Mouse (Mus musculus): ENCODE data around the gene Npdc1.

Npdc1 gene

DNA sequence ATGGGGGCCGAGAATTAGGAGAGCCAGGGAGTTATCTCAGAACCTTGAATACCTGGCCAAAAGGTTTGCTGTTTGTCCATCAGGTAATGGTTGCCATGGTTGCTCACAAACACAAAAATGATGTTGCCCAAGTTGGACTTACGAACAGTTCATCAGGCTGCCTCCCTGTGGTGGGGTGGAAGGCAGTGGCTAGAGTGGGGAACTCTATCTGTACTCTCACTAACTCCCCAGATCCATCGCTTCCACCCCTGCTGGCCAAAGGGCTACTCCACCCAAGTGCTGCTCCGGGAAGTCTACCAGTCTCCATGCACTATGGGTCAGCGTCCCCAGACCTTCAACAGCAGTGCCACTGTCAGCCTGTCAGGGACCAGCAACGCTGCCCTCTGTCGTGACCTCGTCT, at the start of gene Npdc1:
Gene Npdc1, plus strand, starts transcription at position 301 of the 400 bp plus-strand sequence.
- WGBS, result 87% methylated on average over 8 of the region's 8 CpGs

DNA sequence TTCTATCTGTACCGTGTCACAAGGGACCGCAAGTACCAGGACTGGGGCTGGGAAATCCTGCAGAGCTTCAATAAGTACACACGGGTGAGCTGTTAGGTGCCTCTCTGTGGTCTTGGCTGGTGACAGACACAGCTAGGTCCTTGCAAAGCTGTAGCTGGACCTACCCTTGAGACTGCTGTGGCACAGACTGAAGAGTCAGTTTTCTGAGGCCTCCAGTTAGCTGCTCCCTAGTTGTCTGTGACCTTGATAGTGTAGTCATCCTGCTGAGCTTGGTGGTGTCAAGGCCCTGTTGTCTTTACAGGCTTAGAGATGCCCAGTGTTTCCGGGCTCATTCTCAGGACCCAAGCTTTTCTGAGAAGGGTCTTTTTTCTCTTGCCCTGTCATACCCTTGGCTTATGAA, 49.7 kb upstream of the Npdc1 start:
- 89% methylated on average over 4 of the region's 4 CpGs for WGBS

DNA sequence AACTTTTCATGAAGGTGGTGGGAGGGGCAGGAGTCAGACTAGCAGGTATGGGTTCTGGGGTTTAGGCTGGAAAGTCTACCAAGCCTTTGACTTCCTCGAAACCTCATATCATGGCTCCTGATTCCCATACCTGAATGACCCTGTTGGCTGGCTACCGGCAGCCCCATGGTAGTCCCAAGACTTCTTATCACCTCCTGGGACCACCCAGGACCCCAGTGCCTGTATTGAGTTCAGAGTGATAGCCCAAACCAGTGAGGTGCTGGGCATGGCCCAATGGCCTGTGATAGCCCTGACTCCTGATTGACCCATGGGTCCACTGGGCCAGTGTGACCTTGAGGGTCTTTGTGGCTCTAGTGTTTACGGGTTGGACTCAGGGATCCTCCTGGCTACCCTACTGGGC, 48.5 kb upstream of the Npdc1 start:
- WGBS, result 97% methylated on average over 3 of the region's 3 CpGs

DNA sequence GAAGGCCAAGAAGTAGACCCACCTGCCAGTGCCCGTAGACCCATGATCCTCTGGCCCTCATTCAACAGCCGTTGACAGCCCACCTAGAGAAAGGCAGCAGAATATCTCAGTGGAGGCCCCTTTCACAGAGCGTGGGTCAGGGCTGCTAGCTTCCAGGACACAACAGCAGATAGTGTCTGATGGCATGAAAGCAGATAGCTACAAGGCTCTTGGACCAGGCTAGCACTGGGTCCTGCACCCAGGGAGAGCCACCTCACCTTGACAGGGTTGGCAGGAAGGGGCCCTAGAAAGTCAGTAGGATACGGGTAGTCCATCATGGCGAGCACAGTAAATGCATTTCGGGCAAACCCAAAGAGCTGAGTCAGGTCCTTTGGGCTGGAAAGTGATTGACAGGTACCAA, 44.9 kb upstream of the Npdc1 start:
- 85% methylated on average over 6 of the region's 6 CpGs for WGBS

DNA sequence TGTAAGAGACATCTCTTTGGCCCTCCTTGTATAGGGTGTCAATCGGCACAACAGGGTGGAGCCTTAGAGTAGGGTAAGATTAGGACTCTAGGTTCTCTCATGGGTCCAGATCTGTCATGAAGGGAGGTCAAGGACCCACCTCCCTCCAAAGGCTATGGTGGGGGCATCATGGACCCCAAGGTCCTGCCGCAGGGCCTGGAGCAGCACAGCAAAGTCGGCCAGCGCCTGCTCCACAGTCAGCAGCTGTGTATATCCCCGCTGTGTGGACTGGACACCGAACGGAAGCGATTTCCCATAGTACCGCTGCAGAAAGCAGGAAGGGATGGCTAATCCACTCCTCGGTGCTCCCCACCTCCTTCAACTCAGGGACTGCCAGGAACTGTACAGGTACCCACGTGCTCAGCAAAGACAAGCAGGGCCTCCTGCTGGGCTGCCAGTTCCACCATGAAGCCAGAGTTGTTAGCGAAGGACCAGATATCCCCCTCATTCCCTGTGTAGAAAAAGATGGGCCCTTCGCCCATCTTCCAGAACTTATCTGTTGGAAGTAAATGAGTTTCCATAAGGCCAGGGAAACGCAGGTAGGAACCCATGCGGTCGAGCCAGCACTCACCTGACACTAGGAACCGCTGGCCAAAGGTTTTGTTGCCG, 43.6 kb upstream of the Npdc1 start:
- WGBS, result 37% methylated on average over 18 of the region's 18 CpGs

DNA sequence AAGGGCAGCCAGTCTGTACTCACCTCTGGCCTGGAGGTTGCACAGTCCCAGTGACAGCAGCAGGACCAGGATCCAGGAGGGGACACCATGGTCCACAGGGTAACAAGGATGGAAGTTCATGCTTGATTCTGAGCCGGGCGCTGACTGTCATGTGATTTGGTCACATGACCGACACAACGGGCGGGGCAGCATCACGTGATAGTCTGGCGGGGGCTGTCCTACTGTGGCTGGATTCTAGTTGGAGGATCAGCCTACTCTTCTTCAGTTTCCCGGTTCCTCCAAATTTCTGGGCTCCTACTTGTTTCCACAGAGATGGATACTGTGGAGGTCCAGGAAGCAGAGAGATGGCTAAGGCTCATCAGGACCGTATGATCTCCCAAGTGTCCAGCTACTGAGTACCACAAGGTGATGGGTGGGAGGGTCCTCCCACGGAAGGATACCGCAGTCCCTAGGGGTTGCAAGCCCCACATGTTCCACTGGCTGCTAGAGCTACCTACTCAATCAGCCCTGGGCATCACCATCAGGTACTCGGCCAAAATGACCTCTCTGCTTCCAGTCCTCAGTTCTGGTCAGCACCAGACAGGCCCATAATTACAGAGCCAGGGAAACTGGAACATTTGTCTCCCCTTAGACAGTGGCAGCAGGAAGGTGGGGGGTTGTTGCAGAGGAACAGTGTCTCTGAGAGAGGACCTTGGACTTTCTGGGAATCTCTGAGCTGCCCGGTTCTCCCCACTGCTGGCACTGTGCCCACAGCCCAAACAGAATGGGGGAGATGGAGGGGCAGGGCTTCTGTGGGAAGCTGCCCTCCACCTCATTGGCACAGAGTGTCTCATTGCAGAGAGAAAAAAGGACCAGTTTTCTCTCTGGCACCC, 42.7 kb upstream of the Npdc1 start, which contains the start of gene Dpp7:
Gene Dpp7, minus strand, starts transcription at position 152 of the 872 bp plus-strand sequence.
- 3% methylated on average over 13 of the region's 13 CpGs for WGBS

DNA sequence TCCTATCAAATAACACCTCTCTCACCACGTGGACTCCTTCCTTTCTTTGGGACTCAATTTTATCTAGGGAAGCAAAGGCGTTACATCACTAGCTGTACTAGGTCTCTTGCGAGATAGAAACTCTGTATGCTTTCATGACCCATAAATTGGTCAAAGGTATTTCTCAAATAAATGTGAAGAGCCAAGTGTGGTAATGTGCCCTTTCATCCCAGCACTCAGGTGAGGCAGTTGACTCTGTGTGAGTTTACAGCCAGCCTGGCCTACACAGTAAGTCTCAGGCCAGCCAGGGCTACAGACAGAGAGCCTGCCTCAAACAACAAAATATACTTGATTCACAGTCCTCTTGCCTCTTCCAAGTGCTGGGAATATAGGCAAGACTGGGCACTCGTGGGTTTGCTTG, 39.3 kb upstream of the Npdc1 start:
- WGBS, result 81% methylated on average over 4 of the region's 4 CpGs

DNA sequence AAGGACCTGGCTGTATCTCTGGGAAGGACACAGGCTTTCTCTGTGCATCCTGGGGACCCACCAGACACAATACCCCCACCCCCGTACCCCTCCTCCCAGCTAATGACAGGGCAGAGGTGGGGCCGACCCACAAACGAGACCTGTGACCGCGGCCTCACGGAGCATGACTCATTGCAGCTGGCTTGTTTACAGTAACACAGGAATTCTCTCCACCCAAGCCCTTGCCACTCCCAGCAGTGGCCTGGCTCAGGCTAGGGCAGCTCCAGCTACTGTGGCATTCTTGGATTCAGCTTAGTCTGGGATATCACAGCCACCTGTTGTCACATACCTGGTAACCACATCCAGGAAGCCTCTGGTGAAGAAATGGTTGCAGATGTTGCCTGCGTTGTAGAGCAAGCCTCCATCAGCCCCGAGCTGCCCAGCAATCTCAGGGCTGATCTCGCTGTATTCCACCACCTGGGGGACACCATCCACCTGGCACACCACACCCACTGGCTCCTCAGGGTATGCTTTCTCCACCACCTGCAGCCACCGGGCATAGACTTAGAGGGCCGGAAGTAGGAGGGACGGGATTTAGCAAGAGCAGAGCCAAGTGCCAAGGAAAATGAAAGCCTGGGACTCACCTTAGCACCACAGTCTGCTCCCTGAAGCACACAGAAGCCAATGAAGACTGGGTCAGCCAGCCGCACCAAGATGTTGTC, 35.5 kb upstream of the Npdc1 start:
- 72% methylated on average over 13 of the region's 13 CpGs for WGBS

DNA sequence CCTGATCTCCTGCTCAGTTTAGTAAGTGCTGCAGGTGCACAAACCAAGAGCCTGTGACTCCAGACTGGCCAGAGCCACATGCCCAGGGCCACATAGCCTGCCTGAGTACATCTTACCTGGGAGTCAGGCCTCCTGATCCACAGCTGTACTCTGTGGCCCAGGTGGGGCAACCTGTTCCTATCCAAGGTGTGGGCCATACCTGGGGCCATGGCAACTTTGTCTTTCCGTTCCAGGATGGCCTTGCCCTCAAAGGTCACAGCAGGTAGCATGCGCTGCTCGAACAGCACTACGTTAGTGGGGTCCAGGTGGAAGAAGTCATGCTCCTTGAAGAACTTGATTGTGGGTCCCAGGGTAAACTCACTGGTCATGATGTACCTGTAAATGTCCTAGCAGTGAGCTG, 34.8 kb upstream of the Npdc1 start:
- WGBS, result 95% methylated on average over 4 of the region's 4 CpGs

DNA sequence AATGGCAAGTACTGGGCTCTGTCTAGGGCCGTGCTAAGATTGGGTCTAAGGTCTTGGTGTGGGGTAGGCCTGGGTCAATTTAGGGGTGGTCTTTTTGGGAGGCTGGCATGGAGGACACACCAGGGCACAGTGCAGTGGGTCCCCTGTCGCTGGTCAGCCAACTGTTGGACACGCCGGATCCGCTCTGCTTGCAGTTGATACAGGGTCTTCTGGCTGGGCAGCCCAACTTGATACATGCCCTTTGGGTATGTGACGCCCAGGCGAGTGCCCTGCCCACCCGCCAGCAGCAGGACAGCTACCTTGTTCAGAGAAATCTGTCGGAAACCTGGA, 34.4 kb upstream of the Npdc1 start:
- WGBS, result 49% methylated on average over 9 of the region's 9 CpGs

DNA sequence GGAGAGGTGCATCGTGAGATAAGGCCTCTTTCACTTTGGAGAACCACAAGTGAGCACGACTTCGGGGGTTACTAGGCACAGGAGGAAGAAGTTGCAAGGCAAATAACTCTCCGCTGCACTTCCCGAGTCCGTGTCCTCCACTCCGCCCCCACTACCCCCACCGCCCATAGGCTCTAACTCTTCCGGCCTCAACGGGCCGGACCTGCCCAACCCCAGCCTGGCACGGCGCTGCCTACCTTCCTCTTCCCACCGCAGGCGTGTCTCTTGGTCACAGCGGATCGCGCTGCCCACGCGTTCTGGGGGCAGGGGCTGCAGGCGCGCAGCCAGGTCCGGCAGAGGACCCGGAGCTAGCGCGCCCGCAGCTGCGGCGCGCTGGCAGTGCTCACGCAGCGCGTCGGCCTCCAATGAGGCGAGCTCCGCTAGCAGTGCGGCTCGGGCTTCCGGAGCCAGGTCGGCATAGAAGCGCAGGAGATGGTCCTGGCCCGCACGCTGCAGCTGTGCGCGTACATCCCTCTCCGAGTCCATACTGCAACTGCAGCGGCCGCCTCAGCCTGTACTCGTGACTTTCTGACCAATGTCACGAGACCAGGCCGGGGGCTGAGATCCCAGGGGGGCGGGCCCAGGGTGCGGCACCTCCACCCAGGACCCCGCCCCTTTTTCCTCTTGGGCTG, 33.9 kb upstream of the Npdc1 start, which contains the start of gene Uap1l1:
Gene Uap1l1, minus strand, starts transcription at position 592 of the 671 bp plus-strand sequence.
- under 1% methylated on average over 54 of the region's 54 CpGs for WGBS

DNA sequence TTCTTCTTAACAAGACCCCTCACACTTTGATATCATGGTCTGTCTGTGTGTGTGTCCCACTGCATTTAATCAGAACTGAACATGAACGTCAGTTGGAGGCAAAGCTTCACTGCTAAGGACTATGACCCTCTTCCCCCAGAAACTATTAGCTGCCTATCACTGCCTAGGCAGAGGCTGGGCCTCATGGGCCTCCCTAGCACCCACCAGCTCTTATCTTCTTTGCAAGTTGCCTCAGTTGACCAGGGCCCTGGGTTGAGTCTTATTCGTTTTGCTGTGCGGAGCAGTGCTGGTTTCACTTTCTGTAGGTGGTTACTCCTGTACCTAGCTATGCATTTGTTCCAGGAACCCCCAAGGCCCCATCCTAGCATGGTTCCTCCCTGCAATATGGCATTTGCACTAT, 29.2 kb upstream of the Npdc1 start:
- 95% methylated on average over 3 of the region's 3 CpGs for WGBS

DNA sequence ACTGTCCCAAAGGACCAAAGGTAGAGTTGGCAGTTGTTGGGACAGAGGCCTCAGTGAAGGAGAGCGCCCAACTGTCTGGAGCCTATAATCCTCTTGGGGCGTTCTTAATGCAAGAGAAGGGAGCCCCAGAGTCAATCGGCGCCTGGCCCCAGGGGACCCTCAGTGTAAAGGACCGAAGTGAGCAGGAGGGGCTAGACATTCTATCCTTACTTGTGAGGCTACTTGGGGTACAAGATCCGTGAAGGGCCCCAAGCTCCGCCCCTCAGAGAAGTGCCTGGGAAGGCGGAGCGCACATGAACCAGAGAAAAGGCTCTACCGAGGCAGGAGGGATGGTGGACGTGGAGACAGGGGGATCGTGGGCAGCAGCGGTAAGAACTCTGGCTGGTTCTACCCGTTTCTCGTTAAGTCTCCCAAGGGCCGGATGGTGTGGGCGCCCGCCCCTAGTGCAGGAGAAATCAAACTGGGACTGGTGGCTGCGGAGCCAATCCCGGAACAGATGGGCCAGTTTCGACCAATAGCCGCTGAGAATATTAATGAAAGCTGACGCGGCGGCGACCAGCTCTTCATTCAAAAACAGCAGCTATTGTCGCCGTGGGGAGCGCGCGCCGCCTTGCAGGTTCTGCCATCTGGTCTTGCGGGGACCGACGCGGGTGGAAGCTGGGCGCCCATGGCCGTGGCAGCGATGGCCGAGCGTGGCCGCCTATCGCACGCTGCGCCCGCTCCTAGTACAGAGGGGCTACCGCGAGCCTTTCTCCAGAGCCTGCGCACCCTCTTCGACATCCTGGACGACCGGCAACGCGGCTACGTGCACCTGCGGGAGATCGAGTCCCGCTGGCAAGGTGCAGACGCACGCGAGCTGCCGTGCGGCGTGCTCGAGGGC, 27.1 kb upstream of the Npdc1 start, which contains the start of gene Sapcd2:
Gene Sapcd2, plus strand, starts transcription at position 558 of the 880 bp plus-strand sequence.
- WGBS, result 2% methylated on average over 65 of the region's 65 CpGs

DNA sequence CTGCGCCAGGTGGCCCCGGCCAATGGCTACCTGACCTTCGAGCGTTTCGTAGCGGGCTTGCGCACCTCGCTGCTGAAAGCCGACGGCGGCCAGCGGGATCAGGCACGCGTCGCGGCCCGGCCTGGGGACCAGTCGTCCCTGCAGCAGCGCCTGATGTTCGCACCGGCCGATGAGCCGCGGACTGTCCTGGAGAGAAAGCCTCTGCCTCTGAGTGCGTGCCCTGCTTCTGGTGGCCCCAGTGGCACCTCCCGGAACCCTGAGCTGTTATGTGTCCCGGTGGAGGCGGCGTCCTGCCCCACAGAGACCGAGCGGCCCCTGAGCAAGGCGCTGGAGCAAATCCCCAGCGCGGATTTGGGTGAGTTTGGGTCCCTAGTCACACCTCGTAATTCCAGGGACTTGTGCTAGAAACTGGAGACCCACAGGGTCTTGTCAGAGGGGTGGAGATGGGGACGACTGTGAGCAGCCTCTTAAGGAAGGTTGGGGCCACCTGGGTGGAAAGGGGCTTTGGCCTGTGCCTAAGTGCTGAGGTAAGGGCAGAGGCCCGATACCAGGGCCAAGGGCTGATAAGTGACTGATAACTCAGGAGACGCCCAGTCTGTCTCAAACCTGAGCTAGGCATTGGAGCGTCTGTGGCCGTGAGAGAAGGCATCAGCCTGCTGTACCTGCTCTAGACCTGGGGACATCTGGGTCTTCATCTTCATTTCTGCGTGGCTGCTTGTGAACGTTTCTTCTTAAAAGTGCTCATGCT, 26.3 kb upstream of the Npdc1 start:
- 7% methylated on average over 42 of the region's 42 CpGs for WGBS

DNA sequence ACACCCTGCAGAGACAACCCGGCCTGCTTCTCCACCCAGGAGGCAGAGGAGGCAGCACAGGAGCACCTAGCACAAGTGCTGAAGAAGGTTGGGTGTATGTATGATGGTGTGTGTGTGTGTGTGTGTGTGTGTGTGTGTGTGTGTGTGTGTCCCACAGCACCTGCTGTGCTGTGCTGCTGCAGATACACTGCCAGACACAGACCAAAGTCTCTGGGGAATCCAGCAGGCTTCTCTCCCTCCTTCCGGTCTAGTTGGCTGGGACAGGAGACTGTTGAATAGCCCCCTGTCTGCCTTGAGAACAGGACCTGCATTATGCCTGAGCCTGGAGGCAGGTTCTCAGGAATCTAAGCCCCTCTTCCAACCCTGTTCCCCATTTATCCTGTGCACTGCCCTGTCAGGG, 25.7 kb upstream of the Npdc1 start:
- 43% methylated on average over 2 of the region's 2 CpGs for WGBS

DNA sequence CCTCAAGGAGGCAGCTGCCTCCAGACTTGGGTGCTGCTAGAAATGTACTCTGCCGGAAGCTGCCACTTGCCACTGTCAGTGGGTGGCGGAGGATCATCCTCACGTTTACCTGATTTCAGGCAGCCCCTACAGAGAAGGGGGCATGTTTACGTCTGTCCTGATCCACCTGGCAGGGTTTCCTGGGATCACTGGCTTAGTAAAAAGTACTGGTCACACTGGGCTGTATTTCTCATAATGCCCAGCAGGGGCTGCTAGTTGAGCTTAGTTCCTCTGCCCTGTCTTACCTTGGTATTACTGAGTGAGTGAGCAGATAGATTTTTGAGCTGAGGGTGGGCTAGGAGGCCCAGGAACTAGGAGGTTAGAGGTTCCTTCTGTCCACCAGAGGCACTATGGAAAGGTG, 22.6 kb upstream of the Npdc1 start:
- 59% methylated on average over 4 of the region's 4 CpGs for WGBS

DNA sequence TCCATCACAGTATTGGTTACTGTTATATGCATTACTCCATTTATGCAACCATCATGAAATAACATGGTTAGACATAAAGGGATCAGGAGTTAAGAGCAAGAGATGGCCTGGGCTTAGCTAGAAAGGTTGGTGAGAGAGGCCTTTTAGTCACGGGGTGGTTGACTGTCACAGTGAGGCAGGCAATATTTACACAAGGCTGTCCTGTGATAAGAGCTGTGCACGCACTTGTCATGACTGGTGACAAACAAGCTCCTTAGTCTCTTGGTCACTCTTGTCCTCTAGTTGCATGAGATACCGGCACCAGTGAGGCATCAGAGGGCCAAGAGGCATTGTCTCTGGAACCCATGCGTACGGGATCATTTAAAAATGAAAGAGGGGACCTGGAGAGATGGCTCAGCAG, 14.7 kb upstream of the Npdc1 start:
- WGBS, result 95% methylated on average over 5 of the region's 5 CpGs

DNA sequence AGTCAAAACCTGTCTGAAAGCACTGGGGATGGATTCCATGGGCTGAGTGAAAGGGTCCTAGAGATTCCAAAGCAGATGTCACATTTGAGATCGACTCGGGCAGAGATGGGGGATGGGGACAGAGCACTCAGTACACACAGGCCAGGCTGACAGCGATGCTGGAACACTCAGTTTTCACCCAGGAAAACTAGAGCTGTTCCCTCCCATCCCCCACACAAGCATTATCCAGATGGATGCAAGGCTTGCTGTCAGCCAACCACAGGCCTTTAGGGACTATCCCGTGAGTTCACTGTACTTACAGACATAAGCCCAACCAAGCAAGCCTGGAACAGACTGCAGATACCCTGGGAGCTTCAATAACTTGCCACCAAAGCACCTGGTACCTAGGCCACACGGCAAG, 7.9 kb upstream of the Npdc1 start:
- whole genome bisulfite sequencing, result 84% methylated on average over 5 of the region's 5 CpGs

DNA sequence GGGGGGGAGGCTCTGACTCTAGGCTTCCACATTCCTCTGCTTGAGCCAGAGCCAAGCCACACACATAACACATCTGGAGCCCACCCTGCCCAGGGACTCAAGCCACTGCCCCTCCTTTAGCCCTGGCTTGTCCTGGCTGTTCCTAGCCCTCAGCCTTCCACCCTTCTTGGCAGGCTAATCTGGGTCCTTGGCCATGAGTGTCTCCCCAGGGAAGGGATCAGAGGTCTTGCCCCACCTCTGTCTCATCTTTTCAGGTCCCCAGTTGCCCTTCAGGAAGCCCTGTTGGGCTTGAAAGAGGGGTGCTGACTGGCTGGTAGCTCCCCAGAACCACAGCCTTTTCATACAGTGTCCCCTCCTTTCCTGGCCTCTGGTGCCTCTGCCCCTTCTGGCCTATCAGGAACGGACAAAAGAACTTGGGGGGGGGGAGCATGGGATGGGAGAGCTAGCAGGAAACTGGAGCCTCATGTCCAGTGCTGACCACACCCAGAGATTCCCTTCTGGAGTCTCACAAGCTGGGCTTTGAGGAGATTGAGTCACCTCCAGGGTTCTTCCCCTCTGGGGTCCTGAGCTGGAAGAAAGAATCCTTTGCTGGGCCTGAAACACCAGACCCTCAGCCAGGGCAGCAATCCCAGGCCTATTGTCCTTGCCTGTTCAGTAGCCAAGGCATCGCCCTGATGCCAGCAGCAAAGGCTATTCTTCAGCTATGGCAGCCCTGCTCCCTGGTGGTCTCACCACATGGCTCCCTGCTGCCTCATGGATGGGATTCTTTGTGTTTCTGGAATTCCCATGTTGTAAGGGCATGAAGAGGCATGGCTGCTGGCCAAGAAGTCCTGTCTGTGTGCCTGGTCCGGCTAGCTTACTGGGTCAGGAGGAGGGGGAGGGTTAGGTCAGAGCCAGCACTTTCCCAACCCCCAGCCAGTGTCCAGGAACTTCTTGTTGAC, 4.6 kb upstream of the Npdc1 start:
- WGBS, result 52% methylated on average over 3 of the region's 3 CpGs
